Mouse (Mus musculus) brain, embryonic 14.5 days (tissue): ENCODE measurements around the gene Ilvbl.

ENCODE experiments used
- CTCF ChIP-seq: fragments of 200-500 bp; IDR thresholded peaks from 2 replicates; pipeline ENCODE4 v1.5.1; 2012; ENCODE audit warnings: inconsistent platforms, mild to moderate bottlenecking, moderate library complexity, borderline replicate concordance; ENCODE audit not compliant: insufficient read depth, insufficient read length; ENCODE audit errors: extremely low read depth
- POLR2A ChIP-seq: fragments of 200-500 bp; IDR thresholded peaks from 2 replicates; pipeline ENCODE4 v1.6.1; 2012; ENCODE audit warnings: mild to moderate bottlenecking, inconsistent platforms, borderline replicate concordance; ENCODE audit not compliant: poor library complexity, insufficient read depth, insufficient read length, severe bottlenecking; ENCODE audit errors: extremely low read depth

DNA sequence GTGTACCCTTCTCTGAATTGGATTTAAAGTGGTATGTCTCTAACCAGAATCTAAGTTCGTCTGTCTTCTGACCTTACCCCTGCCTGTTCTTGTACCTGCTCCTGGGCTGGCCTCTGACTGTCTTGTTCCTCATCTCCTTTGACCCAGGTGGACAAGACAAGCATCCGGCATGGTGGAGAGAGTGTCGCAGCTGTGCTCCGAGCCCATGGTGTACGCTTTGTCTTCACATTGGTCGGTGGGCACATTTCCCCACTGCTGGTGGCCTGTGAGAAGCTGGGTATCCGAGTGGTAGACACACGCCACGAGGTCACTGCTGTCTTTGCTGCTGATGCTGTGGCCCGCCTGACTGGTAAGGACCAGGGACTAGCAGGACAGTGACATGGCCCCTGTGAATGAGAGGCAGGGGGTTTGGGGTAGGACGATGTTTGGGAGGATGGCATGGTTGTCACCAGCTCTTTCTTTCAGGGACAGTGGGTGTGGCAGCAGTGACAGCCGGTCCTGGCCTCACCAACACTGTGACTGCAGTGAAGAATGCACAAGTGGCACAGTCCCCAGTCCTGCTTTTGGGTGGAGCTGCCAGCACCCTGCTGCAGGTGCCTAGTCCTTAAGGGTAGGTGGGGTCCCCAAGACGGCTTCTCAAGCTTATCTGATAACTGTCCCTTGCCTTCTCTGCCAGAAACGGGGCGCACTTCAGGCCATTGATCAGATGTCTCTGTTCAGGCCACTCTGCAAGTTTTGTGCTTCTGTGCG, 2.5 kb downstream of the Ilvbl start:
- TF ChIP-seq CTCF, result no peak
- no peak for TF ChIP-seq POLR2A
